Mouse (Mus musculus) olfactory bulb, adult 2 months (tissue): ENCODE results near the gene 4930579F01Rik. TPM values are rescaled to one million over a fixed set of nuclear protein-coding genes. Genes with fewer than 3 reads are reported as not detected.

ENCODE experiments used
- H3K27ac ChIP-seq: fragments of 200-500 bp; 2 replicates; pipeline ENCODE4 v1.5.1; 2012; ENCODE audit warnings: low read depth, low read length; ENCODE audit not compliant: insufficient read depth
- H3K4me1 ChIP-seq: fragments of 200-500 bp; 2 replicates; pipeline ENCODE4 v1.6.1; 2012; ENCODE audit warnings: low read length; ENCODE audit not compliant: control insufficient read depth, insufficient read depth
- H3K4me3 ChIP-seq: fragments of 200-500 bp; 2 replicates; pipeline ENCODE4 v1.5.1; 2012; ENCODE audit warnings: mild to moderate bottlenecking, low read depth, low read length, moderate library complexity; ENCODE audit not compliant: insufficient read depth
- CTCF ChIP-seq: fragments of 200-500 bp; IDR thresholded peaks from 2 replicates; pipeline ENCODE4 v1.5.1; 2012; ENCODE audit warnings: low read depth, mild to moderate bottlenecking, low read length, moderate library complexity; ENCODE audit not compliant: insufficient read depth
- POLR2A ChIP-seq: fragments of 200-500 bp; IDR thresholded peaks from 2 replicates; pipeline ENCODE4 v1.6.1; 2012; ENCODE audit warnings: mild to moderate bottlenecking, low read depth, low read length, moderate library complexity; ENCODE audit not compliant: insufficient read depth
- WGBS: fragments of 180-500 bp; shearing (Covaris S2); methylation state at CpG from one replicate; pipeline ENCODE4 v1.1.7; 2018; 5-methylcytosine and 5-hydroxymethylcytosine counted together
- polyA plus RNA-seq: library from polyadenylated mRNA; stranded (reverse); fragments of >200 nt; gene quantifications from 2 replicates; pipeline ENCODE4 v1.2.4, GENCODE M21; 2012; ENCODE audit warnings: low replicate concordance; ENCODE audit not compliant: missing spikeins, insufficient read depth, insufficient read length

4930579F01Rik gene
- polyA plus RNA-seq, 1 experiment, result not detected

DNA sequence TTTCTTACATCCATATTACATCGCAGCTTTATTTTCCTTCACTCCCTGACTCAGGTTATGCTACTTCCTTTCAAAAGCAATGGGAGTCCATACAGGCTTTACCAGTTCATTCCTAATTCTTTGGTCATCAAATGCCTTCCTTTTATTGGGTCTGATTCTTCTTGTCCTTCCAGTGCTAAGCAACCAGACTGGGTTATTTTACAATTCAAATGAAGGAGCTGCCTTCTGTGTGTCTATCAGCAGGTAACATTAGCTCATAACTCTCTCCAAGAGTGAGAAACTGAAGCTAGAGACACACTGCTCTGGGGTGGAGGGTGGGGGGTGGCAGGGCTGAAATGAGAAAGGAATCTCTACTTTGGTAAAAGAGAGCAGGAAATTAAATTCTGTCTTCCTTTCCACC is 62.9 kb downstream of the 4930579F01Rik start:
- TF ChIP-seq CTCF (no peak), POLR2A (no peak)
- WGBS, result 27% methylated on average over 1 of the region's 1 CpGs
- Histone ChIP-seq H3K27ac (no peak overlapping the region), H3K4me1 (no peaks in the 10 kb centered on the region), H3K4me3 (no peak overlapping the region)

DNA sequence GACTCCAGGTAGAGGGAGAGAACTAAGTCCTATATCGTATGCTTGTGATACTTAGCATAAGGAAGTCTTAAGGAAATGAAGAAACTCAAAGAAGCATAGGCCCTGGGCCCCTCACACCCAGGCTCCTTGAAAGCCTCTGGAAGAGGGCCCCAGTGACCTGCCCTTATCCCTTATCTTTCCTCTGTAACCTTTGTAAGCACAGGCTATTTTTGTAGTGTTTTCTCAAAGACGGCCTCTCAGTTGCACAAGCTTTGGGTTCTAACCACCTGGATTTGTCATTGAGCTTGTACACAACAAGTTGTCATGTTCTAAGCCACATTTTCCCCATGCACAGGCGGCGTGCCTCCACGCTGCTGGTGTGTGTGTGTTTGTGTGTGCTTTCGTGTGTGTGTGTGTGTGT is 64.5 kb downstream of the 4930579F01Rik start:
- 96% methylated on average over 6 of the region's 6 CpGs for WGBS
- TF ChIP-seq POLR2A (no peak), CTCF (no peak)

DNA sequence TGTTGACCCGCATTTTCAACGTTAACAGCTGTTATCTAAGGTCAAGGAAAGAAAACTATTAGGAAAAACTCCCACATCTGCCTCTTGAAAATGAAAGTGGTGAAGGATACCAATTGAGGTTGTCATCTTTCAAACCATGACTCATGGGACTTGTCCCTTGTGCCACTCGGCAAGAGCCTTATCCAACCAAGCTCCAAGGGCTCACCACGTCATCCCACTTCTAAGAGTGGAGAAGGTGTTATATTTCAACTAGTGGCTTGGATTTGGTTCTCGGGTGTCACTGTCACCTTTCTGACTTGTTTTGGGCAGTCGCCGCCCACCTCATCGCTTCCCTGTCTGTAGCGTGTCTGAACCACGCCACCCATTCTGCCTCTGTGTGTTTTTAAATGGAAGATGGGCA is 69.8 kb downstream of the 4930579F01Rik start:
- WGBS, result 96% methylated on average over 10 of the region's 10 CpGs
- no peaks in the 10 kb centered on the region for H3K4me1 ChIP-seq
- no peak overlapping the region for H3K27ac ChIP-seq
- no peak overlapping the region for H3K4me3 ChIP-seq
- TF ChIP-seq CTCF (no peak), POLR2A (no peak)

More for the DNA sequence above, 64.5 kb downstream of the 4930579F01Rik start:
- H3K4me3 ChIP-seq, result no peak overlapping the region
- H3K4me1 ChIP-seq, result no peaks in the 10 kb centered on the region
- no peak overlapping the region for H3K27ac ChIP-seq

DNA sequence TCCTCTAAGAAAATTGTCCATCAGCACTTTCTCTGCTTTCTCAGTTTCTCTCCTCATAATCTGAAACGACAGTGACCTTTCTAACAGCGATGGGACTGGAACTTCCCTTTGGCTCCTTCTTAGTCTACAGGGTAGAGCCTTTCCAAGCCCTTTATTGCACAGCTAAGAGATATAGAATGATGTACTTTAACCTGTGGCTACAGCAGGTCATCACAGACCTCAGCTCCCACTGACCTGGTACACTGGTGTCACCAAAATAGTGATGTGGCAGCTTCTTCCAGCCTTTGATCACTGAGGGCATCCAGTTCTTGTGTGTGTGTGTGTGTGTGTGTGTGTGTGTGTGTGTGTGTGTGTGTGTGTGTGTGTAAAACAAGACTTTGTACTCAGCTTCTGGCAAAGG is 72.2 kb downstream of the 4930579F01Rik start:
- Histone ChIP-seq H3K4me3 (no peak overlapping the region), H3K27ac (no peak overlapping the region), H3K4me1 (no peaks in the 10 kb centered on the region)
- WGBS, result 92% methylated on average over 2 of the region's 2 CpGs
- TF ChIP-seq CTCF, result no peak
- no peak for TF ChIP-seq POLR2A

DNA sequence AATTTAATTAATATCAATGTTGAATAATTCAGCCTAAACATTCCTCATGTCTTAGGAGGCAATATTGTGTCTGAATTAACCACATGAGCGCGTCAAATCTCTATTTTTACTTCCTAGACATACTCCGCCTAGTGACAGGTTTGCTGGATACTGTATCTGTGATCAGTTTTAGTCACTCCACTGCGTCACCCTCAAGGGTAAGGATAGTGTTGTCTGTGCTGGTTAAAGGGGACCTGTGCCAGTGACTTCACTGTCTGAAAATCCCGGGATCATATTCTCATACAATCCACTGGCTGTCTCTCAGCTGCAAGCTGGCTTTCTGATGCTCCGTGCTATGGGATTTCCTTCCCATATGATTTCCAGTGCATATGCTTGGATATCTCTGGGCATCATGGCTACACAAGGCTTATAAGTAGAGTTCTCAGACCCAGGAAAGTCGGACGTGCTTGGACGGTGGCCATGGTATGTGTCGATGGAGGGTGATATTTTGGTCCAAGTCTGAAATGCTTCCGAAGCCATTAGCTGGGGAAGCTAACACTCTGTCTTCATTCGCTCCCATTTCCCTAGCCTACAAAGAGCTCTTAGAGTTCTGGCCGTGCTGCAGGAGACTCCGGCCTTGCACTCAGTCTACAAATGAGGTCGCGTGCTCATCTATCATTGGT is 74.0 kb downstream of the 4930579F01Rik start:
- H3K4me3 ChIP-seq, result no peak overlapping the region
- TF ChIP-seq POLR2A, result no peak
- TF ChIP-seq CTCF, result no peak
- no peak overlapping the region for H3K27ac ChIP-seq
- H3K4me1 ChIP-seq, result no peaks in the 10 kb centered on the region
- WGBS, result 94% methylated on average over 16 of the region's 16 CpGs

DNA sequence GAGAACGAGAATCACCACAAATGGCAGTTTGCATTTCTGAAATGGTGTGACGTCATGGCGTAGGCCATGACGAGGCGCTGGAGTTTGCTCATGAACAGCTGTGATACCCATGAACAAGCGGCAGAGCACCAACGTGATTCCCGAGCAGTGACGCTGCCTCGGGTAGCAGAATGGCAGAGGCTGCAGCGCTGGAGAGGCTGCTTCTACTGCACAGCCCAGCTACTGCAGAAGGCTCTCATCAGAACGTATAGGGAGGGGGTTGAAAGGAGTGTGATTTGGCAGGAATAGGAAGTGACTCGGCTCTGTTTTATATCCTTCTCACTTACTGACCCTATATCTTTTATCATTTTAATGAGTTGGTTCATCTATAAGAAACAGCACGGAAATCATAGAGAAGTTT is 74.8 kb downstream of the 4930579F01Rik start:
- 68% methylated on average over 14 of the region's 14 CpGs for whole genome bisulfite sequencing
- Histone ChIP-seq H3K4me1 (no peaks in the 10 kb centered on the region), H3K27ac (no peak overlapping the region), H3K4me3 (no peak overlapping the region)
- TF ChIP-seq CTCF (no peak), POLR2A (no peak)

DNA sequence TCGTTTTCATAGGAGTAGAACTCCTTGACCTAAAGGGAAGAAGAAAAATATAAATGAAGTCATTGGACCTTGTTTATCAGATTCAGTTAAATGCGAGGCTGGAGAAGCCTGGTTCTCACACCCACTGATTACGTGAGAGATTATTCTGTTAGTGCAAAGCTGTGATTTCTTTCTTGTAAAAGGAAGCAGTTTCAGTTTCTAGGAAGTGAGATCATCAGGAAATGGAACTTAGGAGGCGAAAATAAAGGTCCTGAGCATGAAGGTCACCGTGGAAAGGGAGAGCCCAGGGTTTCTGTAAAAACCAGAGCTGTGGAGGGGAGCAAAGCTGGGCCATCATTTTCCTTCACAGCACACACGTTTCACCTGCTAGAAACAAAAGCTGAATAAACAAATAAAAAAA is 75.2 kb downstream of the 4930579F01Rik start:
- no peaks in the 10 kb centered on the region for H3K4me1 ChIP-seq
- 55% methylated on average over 6 of the region's 6 CpGs for WGBS
- H3K4me3 ChIP-seq, result no peak overlapping the region
- no peak overlapping the region for H3K27ac ChIP-seq
- TF ChIP-seq CTCF (no peak), POLR2A (no peak)

DNA sequence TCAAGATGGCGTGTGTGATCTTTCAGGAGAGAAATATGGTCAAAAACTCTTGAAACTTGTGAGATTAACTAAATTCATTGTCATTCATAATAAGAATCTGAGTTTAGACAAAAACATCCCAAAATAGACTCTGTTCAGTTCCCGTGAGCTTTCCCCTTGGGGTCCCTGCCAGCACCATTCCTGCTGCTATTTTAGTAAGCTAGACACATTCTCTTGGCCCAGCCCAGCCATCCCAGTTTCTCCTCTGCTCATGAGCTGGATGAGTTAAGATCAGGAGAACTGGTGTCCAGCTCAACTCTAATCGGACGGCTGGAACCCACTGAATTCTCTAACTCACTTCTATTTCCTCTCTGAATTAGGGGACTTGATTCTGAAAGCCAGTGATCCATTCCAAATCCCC is 76.8 kb downstream of the 4930579F01Rik start:
- H3K4me1 ChIP-seq, result no peaks in the 10 kb centered on the region
- H3K4me3 ChIP-seq, result no peak overlapping the region
- TF ChIP-seq CTCF, result no peak
- TF ChIP-seq POLR2A, result no peak
- H3K27ac ChIP-seq, result no peak overlapping the region
- WGBS, result 75% methylated on average over 4 of the region's 4 CpGs

DNA sequence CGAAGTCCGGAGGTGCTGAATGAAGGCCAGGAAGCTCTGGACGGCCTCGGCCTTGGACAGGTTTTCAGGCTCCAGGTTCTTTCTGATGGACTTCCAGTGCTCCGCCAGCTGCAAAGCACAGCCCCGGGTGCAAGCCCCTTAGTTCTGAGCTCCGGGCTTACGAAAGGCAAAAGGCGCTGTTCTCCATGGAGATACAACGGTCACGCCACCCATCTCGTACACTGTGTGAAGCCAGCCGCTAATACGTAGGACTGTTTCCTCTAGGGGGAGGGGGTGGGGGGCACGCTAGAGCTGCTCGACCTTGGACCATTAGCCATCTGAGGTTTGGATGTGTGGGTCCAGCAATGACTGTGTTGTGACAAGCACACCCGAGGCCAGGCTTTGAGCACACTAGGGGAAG is 79.5 kb downstream of the 4930579F01Rik start:
- TF ChIP-seq POLR2A (no peak), CTCF (no peak)
- WGBS, result 80% methylated on average over 17 of the region's 17 CpGs
- H3K4me1 ChIP-seq, result no peaks in the 10 kb centered on the region
- no peak overlapping the region for H3K4me3 ChIP-seq
- no peak overlapping the region for H3K27ac ChIP-seq

Other genes with a start within 250 kb of the 4930579F01Rik start
- not detected in 2 replicates for gene Dapp1, start 212.3 kb downstream of the 4930579F01Rik start, polyA plus RNA-seq
- not detected in 2 replicates for gene 1110002E22Rik, start 128.8 kb downstream of the 4930579F01Rik start, polyA plus RNA-seq
- gene Gm5105, start 126.4 kb downstream of the 4930579F01Rik start, polyA plus RNA-seq, result not detected in 2 replicates
- gene Trmt10a, start 50.4 kb downstream of the 4930579F01Rik start, polyA plus RNA-seq, result not detected in 2 replicates
- not detected in 2 replicates for gene Mttp, start 48.9 kb downstream of the 4930579F01Rik start, polyA plus RNA-seq
- gene Adh7, start 23.9 kb upstream of the 4930579F01Rik start, polyA plus RNA-seq, result not detected in 2 replicates
- gene Adh1, start 67.2 kb upstream of the 4930579F01Rik start, polyA plus RNA-seq, result not detected in 2 replicates
- gene Adh6a, start 119.5 kb upstream of the 4930579F01Rik start, polyA plus RNA-seq, result not detected in 2 replicates
- not detected in 2 replicates for gene Adh6b, start 147.9 kb upstream of the 4930579F01Rik start, polyA plus RNA-seq
- gene Adh4, start 221.6 kb upstream of the 4930579F01Rik start, polyA plus RNA-seq, result not detected in 2 replicates
- not detected in 2 replicates for gene Adh5, start 249.3 kb upstream of the 4930579F01Rik start, polyA plus RNA-seq